12 mouse cellular contexts compared by ENCODE assay signal in genomic region chr11:45647888-45648287, GRCm38 (mm10).
DNase-seq lines count a peak whose midpoint lies in the region; ATAC-seq and TF ChIP-seq lines count a peak whose summit lies in the region.
"Had no signal": no experiment of that assay in that cellular context is flagged by ENCODE, and none has a peak within 500 bp of the region (broad histone marks: within the 10 kb centered on the region; RNA-seq: fewer than 3 reads in every experiment).

No protein-coding gene starts in this region.

- ATAC-seq in cerebellum, adult (ENCODE audit: insufficient number of reproducible peaks, low FRiP score, low TSS enrichment): no peak
- ATAC-seq: intestine, embryonic 15.5 days had no signal

- TF ChIP-seq CTCF in layer of hippocampus, adult 2 months (conservative IDR thresholded peaks at IDR 0.05): peak; percentile 69

- peak; percentile 48 to 70 for DNase-seq in cerebellum, postnatal 14 days
- no peak for DNase-seq in layer of hippocampus, adult 2 months (ENCODE audit: low spot score in 2 of 2)
- DNase-seq in layer of hippocampus, adult 11-12 months (ENCODE audit: low spot score): no peak
- DNase-seq in 416B (ENCODE audit: low read depth) (peak; percentile 37), ZHBTc4 (ENCODE audit: low read depth, low spot score) (peak; percentile 39)
- DNase-seq in natural killer cell, adult 2 months (ENCODE audit: low spot score in 2 of 2): no peak
- DNase-seq in frontal cortex, postnatal 36 days (ENCODE audit: low spot score in 2 of 2): no peak
- DNase-seq: gastrocnemius, postnatal 25 days had no signal

- no peak overlapping the region for H3K4me3 ChIP-seq in layer of hippocampus, adult 2 months
- H3K4me3 ChIP-seq: intestine, embryonic 15.5 days; liver, embryonic 15.5 days; neural tube, embryonic 12.5 days had no signal

- no peak overlapping the region for H3K27ac ChIP-seq in layer of hippocampus, adult 2 months
- H3K27ac ChIP-seq: intestine, embryonic 15.5 days; liver, embryonic 15.5 days; neural tube, embryonic 12.5 days had no signal

Comparison
In these comparisons a context has a peak if more than half of its experiments do, and no peak if none do; other contexts are left out.
1. DNase-seq: peak in cerebellum, postnatal 14 days (2 of 2), 416B (single experiment) and ZHBTc4 (single experiment); none in layer of hippocampus, adult 2 months (0 of 2), layer of hippocampus, adult 11-12 months (single experiment), natural killer cell, adult 2 months (0 of 2) and frontal cortex, postnatal 36 days (0 of 2).